Mouse (Mus musculus): ENCODE results near the gene Cpsf6.
"Not testable (repeated sequence)": the region's sequence is repeated elsewhere in the genome, so short reads cannot be mapped to it uniquely, and the experiment has no call there.

GRCm38 (mm10) chr10:117387961-117388636 is 8.3 kb upstream of the Cpsf6 start:
- TF ChIP-seq CTCF, EP300 (IDR thresholded peaks at IDR 0.05): not testable (repeated sequence)

Measured in lung, postnatal 0 days (tissue).